Mouse (Mus musculus) embryonic facial prominence, embryonic 15.5 days (tissue): ENCODE results near the gene Hrct1. TPM values are rescaled to one million over a fixed set of nuclear protein-coding genes. Genes with fewer than 3 reads are reported as not detected.

Experiments used
- ATAC-seq: fragments of 200-750 bp; cut with Nextera tagmentation; 2 replicates; pipeline ENCODE4 v1.8.0; 2017; ENCODE audit warnings: low read depth, moderate TSS enrichment; ENCODE audit not compliant: insufficient number of reproducible peaks, low FRiP score, low TSS enrichment
- H3K27ac ChIP-seq: fragments of 300-500 bp; sonication (generic); replicated peaks from 2 replicates; pipeline ENCODE4 v1.5.1; 2015; ENCODE audit warnings: mild to moderate bottlenecking, inconsistent platforms
- H3K27me3 ChIP-seq: fragments of 300-500 bp; sonication (generic); 2 replicates; pipeline ENCODE4 v1.6.1; 2015; ENCODE audit warnings: inconsistent platforms
- H3K36me3 ChIP-seq: fragments of 300-500 bp; sonication (generic); 2 replicates; pipeline ENCODE4 v1.6.1; 2015; ENCODE audit warnings: mild to moderate bottlenecking, inconsistent platforms
- H3K4me1 ChIP-seq: fragments of 300-500 bp; sonication (generic); 2 replicates; pipeline ENCODE4 v1.6.1; 2015; ENCODE audit warnings: inconsistent platforms
- H3K4me2 ChIP-seq: fragments of 300-500 bp; sonication (generic); replicated peaks from 2 replicates; pipeline ENCODE4 v1.6.1; 2015; ENCODE audit warnings: mild to moderate bottlenecking, inconsistent platforms
- H3K4me3 ChIP-seq: fragments of 300-500 bp; sonication (generic); replicated peaks from 2 replicates; pipeline ENCODE4 v1.5.1; 2015; ENCODE audit warnings: mild to moderate bottlenecking, inconsistent platforms
- H3K9ac ChIP-seq: fragments of 300-500 bp; sonication (generic); 2 replicates; pipeline ENCODE4 v1.6.1; 2015; ENCODE audit warnings: inconsistent platforms
- H3K9me3 ChIP-seq: fragments of 300-500 bp; sonication (generic); replicated peaks from 2 replicates; pipeline ENCODE4 v1.6.1; 2016; ENCODE audit warnings: inconsistent platforms
- WGBS: fragments of 180-500 bp; shearing (Covaris S2); methylation state at CpG from one replicate; pipeline ENCODE4 v1.1.7; 2015; 5-methylcytosine and 5-hydroxymethylcytosine counted together
- polyA plus RNA-seq: library from polyadenylated mRNA; unstranded; fragments of >200 nt; fragmentation: Nextera tagmentation; extraction: Ambion mirVana; gene quantifications from 2 replicates; pipeline ENCODE4 v1.2.1, GENCODE M21; 2015

Gene Hrct1
- polyA plus RNA-seq: 0.99 and 1.2 TPM in 2 replicates

- ATAC-seq: peak; percentile 81; the same call in 1 of the 2 replicates
- H3K36me3 ChIP-seq: no peaks in the 10 kb centered on the region
- peak within 1 kb of the TSS; percentile 51; the same call in 1 of the 2 replicates for H3K27ac ChIP-seq
- H3K9ac ChIP-seq: no peak within 1 kb of the TSS
- no peak within 1 kb of the TSS for H3K4me3 ChIP-seq
- H3K4me2 ChIP-seq: no peak within 1 kb of the TSS
- H3K9me3 ChIP-seq: no peaks in the 10 kb centered on the region
- H3K4me1 ChIP-seq: peaks cover 37% of the 10 kb centered on the region
- H3K27me3 ChIP-seq: no peaks in the 10 kb centered on the region
- WGBS: 11% methylated on average over 3 of the region's 3 CpGs
Measured at GRCm38 (mm10) chr4:43726995-43727394, at the start of gene Hrct1. Gene Hrct1 (plus strand): TSS chr4:43727188.

- no peak for ATAC-seq
- Histone ChIP-seq H3K4me1 (no peaks in the 10 kb centered on the region), H3K9ac (no peak overlapping the region), H3K4me3 (no peak overlapping the region), H3K27me3 (no peaks in the 10 kb centered on the region), H3K27ac (no peak overlapping the region), H3K36me3 (peaks cover 41% of the 10 kb centered on the region), H3K4me2 (no peak overlapping the region), H3K9me3 (no peaks in the 10 kb centered on the region)
- WGBS: 83% methylated on average over 6 of the region's 6 CpGs
Measured at GRCm38 (mm10) chr4:43678541-43678940, 48.4 kb upstream of the Hrct1 start.

- Histone ChIP-seq H3K4me1 (no peaks in the 10 kb centered on the region), H3K9me3 (no peaks in the 10 kb centered on the region), H3K4me2 (no peak overlapping the region), H3K27ac (no peak overlapping the region), H3K9ac (no peak overlapping the region), H3K4me3 (no peak overlapping the region), H3K27me3 (no peaks in the 10 kb centered on the region), H3K36me3 (peaks cover 37% of the 10 kb centered on the region)
- 88% methylated on average over 7 of the region's 7 CpGs for WGBS
- no peak for ATAC-seq
Measured at GRCm38 (mm10) chr4:43679416-43680043, 47.5 kb upstream of the Hrct1 start.

GRCm38 (mm10) chr4:43690021-43690420 is 37.0 kb upstream of the Hrct1 start:
- H3K4me2 ChIP-seq: no peak overlapping the region
- no peaks in the 10 kb centered on the region for H3K27me3 ChIP-seq
- no peaks in the 10 kb centered on the region for H3K9me3 ChIP-seq
- H3K4me3 ChIP-seq: no peak overlapping the region
- H3K4me1 ChIP-seq: no peaks in the 10 kb centered on the region
- ATAC-seq: no peak
- no peak overlapping the region for H3K9ac ChIP-seq
- no peak overlapping the region for H3K27ac ChIP-seq
- WGBS: 93% methylated on average over 17 of the region's 17 CpGs
- peaks cover 33% of the 10 kb centered on the region for H3K36me3 ChIP-seq

GRCm38 (mm10) chr4:43691026-43691425 is 36.0 kb upstream of the Hrct1 start:
- ATAC-seq: no peak
- 74% methylated on average over 5 of the region's 5 CpGs for WGBS
- 0 out of 2 replicates have a peak, but pooled peaks cover 7% of the 10 kb centered on the region for H3K4me1 ChIP-seq
- H3K27me3 ChIP-seq: no peaks in the 10 kb centered on the region
- H3K9ac ChIP-seq: no peak overlapping the region
- no peak overlapping the region for H3K4me2 ChIP-seq
- peaks cover 25% of the 10 kb centered on the region for H3K36me3 ChIP-seq
- no peak overlapping the region for H3K4me3 ChIP-seq
- H3K9me3 ChIP-seq: no peaks in the 10 kb centered on the region
- H3K27ac ChIP-seq: no peak overlapping the region

- no peak for ATAC-seq
- Histone ChIP-seq H3K4me3 (no peak overlapping the region), H3K4me2 (no peak overlapping the region), H3K4me1 (0 out of 2 replicates have a peak, but pooled peaks cover 7% of the 10 kb centered on the region), H3K9ac (no peak overlapping the region), H3K27ac (no peak overlapping the region), H3K9me3 (no peaks in the 10 kb centered on the region), H3K27me3 (no peaks in the 10 kb centered on the region), H3K36me3 (peaks cover 12% of the 10 kb centered on the region)
- WGBS: 67% methylated on average over 5 of the region's 5 CpGs
Measured at GRCm38 (mm10) chr4:43693806-43694241, 33.2 kb upstream of the Hrct1 start.

- H3K9ac ChIP-seq: no peak overlapping the region
- ATAC-seq: no peak
Measured at GRCm38 (mm10) chr4:43694439-43695248, 32.3 kb upstream of the Hrct1 start.

GRCm38 (mm10) chr4:43695249-43695671 is 31.7 kb upstream of the Hrct1 start:
- 0 out of 2 replicates have a peak, but pooled peaks cover 7% of the 10 kb centered on the region for H3K4me1 ChIP-seq
- no peak overlapping the region for H3K4me3 ChIP-seq
- H3K9ac ChIP-seq: no peak overlapping the region
- H3K27me3 ChIP-seq: no peaks in the 10 kb centered on the region
- ATAC-seq: no peak
- H3K4me2 ChIP-seq: no peak overlapping the region
- H3K36me3 ChIP-seq: no peaks in the 10 kb centered on the region; the same call in 1 of the 2 replicates
- no peaks in the 10 kb centered on the region for H3K9me3 ChIP-seq
- no peak overlapping the region for H3K27ac ChIP-seq
- WGBS: 21% methylated on average over 9 of the region's 9 CpGs

More at GRCm38 (mm10) chr4:43694439-43695248, 32.3 kb upstream of the Hrct1 start:
- Histone ChIP-seq H3K4me2 (no peak overlapping the region), H3K27ac (no peak overlapping the region), H3K27me3 (no peaks in the 10 kb centered on the region), H3K4me1 (0 out of 2 replicates have a peak, but pooled peaks cover 7% of the 10 kb centered on the region), H3K4me3 (no peak overlapping the region), H3K9me3 (no peaks in the 10 kb centered on the region), H3K36me3 (peaks cover 6% of the 10 kb centered on the region)
- WGBS: 84% methylated on average over 1 of the region's 1 CpGs

GRCm38 (mm10) chr4:43696561-43696960 is 30.4 kb upstream of the Hrct1 start:
- Histone ChIP-seq H3K36me3 (no peaks in the 10 kb centered on the region), H3K4me3 (no peak overlapping the region), H3K4me1 (0 out of 2 replicates have a peak, but pooled peaks cover 7% of the 10 kb centered on the region), H3K27me3 (no peaks in the 10 kb centered on the region), H3K9ac (no peak overlapping the region), H3K9me3 (no peaks in the 10 kb centered on the region), H3K4me2 (no peak overlapping the region), H3K27ac (no peak overlapping the region)
- 86% methylated on average over 13 of the region's 13 CpGs for WGBS
- ATAC-seq: no peak

GRCm38 (mm10) chr4:43700707-43701106 is 26.3 kb upstream of the Hrct1 start, which contains the start of gene Olfr70:
Gene Olfr70 (minus strand): TSS chr4:43700807.
- Histone ChIP-seq H3K4me2 (no peak within 1 kb of the TSS), H3K27me3 (no peaks in the 10 kb centered on the region), H3K9me3 (no peaks in the 10 kb centered on the region), H3K9ac (no peak within 1 kb of the TSS), H3K4me1 (0 out of 2 replicates have a peak, but pooled peaks cover 2% of the 10 kb centered on the region), H3K36me3 (no peaks in the 10 kb centered on the region), H3K4me3 (no peak within 1 kb of the TSS), H3K27ac (no peak within 1 kb of the TSS)
- ATAC-seq: no peak
- WGBS: 82% methylated on average over 6 of the region's 6 CpGs

- Histone ChIP-seq H3K36me3 (no peaks in the 10 kb centered on the region), H3K27ac (no peak overlapping the region), H3K4me1 (no peaks in the 10 kb centered on the region), H3K4me2 (no peak overlapping the region), H3K9me3 (no peaks in the 10 kb centered on the region), H3K9ac (no peak overlapping the region), H3K27me3 (no peaks in the 10 kb centered on the region), H3K4me3 (no peak overlapping the region)
- no peak for ATAC-seq
- 77% methylated on average over 6 of the region's 6 CpGs for WGBS
Measured at GRCm38 (mm10) chr4:43703439-43703838, 23.5 kb upstream of the Hrct1 start.
